Mouse (Mus musculus): ENCODE measurements around the gene Saal1. TPM values are rescaled to one million over a fixed set of nuclear protein-coding genes. Genes with fewer than 3 reads are reported as not detected.
"Not testable (repeated sequence)": the region's sequence is repeated elsewhere in the genome, so short reads cannot be mapped to it uniquely, and the experiment has no call there.

Gene Saal1
- polyA plus RNA-seq, 1 experiment from 2014 or later: 32.9 TPM

DNA sequence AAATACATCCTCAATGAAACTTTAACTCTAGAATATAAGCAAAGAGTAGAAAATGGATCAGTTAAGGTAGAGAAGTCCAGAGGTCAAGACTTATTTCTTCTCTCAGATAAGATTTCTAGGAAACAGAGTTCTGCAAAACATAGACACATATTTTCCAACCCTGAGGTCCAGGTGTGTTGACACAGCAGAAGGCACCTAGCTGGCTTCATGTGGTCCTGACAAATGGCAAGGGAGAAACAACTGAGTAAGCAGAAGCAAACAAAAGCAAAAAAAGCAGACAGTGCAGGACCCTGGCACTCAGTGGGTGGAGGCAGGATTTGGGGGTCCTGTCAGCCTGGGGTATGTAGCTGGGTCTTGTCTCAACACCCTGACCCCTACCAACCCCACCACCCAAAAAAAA is 29.7 kb downstream of the Saal1 start:
- Histone ChIP-seq H3K9ac (no peak overlapping the region), H3K27me3 (no peaks in the 10 kb centered on the region), H3K4me2 (no peak overlapping the region), H3K27ac (no peak overlapping the region), H3K4me1 (no peaks in the 10 kb centered on the region), H3K4me3 (no peak overlapping the region), H3K36me3 (no peaks in the 10 kb centered on the region), H3K9me3 (no peaks in the 10 kb centered on the region)
- no peak for ATAC-seq (ENCODE audit: borderline replicate concordance, extremely low read depth, low FRiP score, low TSS enrichment)

DNA sequence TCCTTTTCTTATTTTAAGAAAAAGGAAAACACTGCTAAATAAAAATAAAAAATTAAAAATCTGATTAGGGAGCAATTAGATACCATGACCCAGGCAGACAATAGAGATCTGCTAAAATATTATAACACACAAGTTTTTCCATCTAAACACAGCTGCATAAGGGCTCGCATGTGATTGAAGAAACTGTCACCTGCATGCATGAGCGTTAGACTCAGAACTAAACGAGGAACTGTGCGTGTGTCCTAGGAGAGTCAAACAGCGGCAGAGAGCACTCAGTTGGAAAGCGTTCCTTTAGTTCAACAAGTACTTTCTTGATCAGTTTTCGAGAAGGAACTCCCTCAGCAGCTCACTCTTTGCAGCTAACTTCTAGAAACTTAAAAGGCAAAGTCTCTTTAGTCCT is 31.4 kb downstream of the Saal1 start:
- WGBS: 67% methylated on average over 7 of the region's 7 CpGs
- not testable (repeated sequence) for H3K9ac ChIP-seq; H3K4me2 ChIP-seq; ATAC-seq (ENCODE audit: borderline replicate concordance, extremely low read depth, low FRiP score, low TSS enrichment); H3K27me3 ChIP-seq; H3K36me3 ChIP-seq; H3K4me3 ChIP-seq; H3K9me3 ChIP-seq; H3K4me1 ChIP-seq; H3K27ac ChIP-seq

DNA sequence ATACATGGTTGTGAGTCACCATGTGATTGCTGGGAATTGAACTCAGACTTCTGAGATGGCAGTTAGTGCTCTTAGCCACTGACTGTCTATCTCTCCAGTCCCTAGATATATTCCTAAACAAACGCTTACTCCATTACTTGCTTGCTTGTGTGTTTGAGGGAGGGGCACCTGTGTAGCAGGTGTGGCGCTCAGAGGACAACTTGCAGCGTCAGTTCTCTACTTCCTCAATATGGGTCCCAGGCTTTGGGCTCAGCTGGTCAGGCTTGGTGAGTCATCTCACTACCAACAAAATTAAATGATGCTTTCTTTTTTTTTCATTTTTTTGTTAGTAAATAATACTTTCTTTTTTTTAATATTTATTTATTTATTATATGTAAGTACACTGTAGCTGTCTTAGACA is 32.1 kb downstream of the Saal1 start:
- no peak for ATAC-seq (ENCODE audit: borderline replicate concordance, extremely low read depth, low FRiP score, low TSS enrichment)
- Histone ChIP-seq H3K9me3 (no peaks in the 10 kb centered on the region), H3K9ac (no peak overlapping the region), H3K4me1 (no peaks in the 10 kb centered on the region), H3K4me2 (no peak overlapping the region), H3K27me3 (no peaks in the 10 kb centered on the region), H3K27ac (no peak overlapping the region), H3K4me3 (no peak overlapping the region), H3K36me3 (no peaks in the 10 kb centered on the region)
- WGBS: 86% methylated on average over 3 of the region's 3 CpGs

DNA sequence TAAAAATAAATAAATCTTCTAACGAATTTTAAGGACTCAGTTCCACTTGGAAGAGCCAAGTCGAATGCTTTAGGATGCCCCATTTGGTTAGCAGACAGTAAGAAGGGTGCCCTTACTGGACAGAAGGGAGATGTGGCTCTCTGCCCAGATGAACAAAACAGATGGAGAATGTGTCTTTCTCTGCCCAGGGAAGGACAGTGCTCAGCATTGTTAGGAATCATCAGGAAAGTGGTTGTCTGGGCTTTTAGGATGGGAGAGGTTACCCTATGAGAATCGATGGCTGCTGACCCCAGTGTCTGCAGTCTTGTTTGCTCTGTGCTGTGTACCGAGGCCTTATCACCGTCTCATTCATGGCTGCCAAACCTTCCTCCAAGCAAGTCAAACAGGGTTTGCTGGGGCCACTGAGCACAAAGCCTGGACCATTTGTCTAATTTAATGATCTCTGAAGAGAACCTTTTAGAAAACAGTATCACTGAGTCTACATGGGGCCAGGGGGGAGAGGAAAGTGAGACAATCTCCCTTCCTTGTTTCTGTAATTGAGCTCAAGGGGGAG is 33.6 kb downstream of the Saal1 start:
- WGBS: 37% methylated on average over 5 of the region's 5 CpGs
- no peaks in the 10 kb centered on the region for H3K9me3 ChIP-seq
- ATAC-seq (ENCODE audit: borderline replicate concordance, extremely low read depth, low FRiP score, low TSS enrichment): no peak
- H3K4me1 ChIP-seq: no peaks in the 10 kb centered on the region; the same call in 1 of the 2 replicates
- no peak overlapping the region for H3K27ac ChIP-seq
- H3K4me3 ChIP-seq: no peak overlapping the region
- no peak overlapping the region for H3K9ac ChIP-seq
- no peaks in the 10 kb centered on the region for H3K27me3 ChIP-seq
- no peak overlapping the region for H3K4me2 ChIP-seq
- H3K36me3 ChIP-seq: no peaks in the 10 kb centered on the region

DNA sequence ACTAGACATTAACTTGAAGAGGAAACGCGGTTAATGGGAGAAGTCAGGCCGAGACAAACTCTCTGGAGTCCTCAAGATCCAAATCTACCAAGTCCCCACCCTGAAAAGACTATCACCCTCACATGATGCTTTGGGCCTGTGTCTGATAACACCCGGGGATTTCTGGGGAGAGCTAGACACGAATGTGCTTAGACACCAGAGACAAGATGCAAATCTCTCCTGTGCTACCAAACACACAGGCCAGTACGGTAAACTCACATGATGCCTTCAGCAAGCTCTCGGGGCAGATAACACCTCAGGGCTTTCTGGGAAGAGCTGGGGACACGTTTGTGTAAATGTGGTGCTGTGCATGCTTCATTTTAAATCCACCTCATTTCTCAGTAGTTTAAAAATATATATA is 34.6 kb downstream of the Saal1 start:
- 74% methylated on average over 8 of the region's 8 CpGs for WGBS
- no peaks in the 10 kb centered on the region for H3K36me3 ChIP-seq
- H3K9me3 ChIP-seq: no peaks in the 10 kb centered on the region
- H3K4me2 ChIP-seq: no peak overlapping the region
- H3K4me1 ChIP-seq: no peaks in the 10 kb centered on the region; the same call in 1 of the 2 replicates
- H3K9ac ChIP-seq: no peak overlapping the region
- no peaks in the 10 kb centered on the region for H3K27me3 ChIP-seq
- no peak for ATAC-seq (ENCODE audit: borderline replicate concordance, extremely low read depth, low FRiP score, low TSS enrichment)
- no peak overlapping the region for H3K27ac ChIP-seq
- H3K4me3 ChIP-seq: no peak overlapping the region

DNA sequence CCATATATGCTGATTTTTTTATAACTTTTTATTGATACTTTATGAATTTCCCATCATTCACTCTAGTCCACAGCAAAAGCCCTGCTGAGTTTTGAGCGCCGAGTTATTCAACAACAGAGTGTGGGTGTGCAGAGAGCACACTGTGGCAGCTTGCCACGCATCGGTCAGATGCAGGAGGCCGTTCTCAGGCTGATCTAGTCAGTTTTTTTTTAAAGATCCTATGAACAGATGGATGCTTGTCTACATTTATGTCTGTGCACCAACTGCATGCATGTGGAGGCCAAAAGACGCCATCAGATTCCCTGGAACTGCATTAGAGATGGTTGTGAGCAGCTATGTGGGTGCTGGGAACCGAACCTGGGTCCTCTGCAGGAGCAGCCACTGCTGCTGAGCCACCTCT is 35.4 kb downstream of the Saal1 start:
- Histone ChIP-seq H3K9me3 (no peaks in the 10 kb centered on the region), H3K4me2 (no peak overlapping the region), H3K27ac (no peak overlapping the region), H3K4me3 (no peak overlapping the region), H3K27me3 (no peaks in the 10 kb centered on the region), H3K4me1 (no peaks in the 10 kb centered on the region; the same call in 1 of the 2 replicates), H3K9ac (no peak overlapping the region), H3K36me3 (no peaks in the 10 kb centered on the region)
- no peak for ATAC-seq (ENCODE audit: borderline replicate concordance, extremely low read depth, low FRiP score, low TSS enrichment)
- WGBS: 90% methylated on average over 7 of the region's 7 CpGs

DNA sequence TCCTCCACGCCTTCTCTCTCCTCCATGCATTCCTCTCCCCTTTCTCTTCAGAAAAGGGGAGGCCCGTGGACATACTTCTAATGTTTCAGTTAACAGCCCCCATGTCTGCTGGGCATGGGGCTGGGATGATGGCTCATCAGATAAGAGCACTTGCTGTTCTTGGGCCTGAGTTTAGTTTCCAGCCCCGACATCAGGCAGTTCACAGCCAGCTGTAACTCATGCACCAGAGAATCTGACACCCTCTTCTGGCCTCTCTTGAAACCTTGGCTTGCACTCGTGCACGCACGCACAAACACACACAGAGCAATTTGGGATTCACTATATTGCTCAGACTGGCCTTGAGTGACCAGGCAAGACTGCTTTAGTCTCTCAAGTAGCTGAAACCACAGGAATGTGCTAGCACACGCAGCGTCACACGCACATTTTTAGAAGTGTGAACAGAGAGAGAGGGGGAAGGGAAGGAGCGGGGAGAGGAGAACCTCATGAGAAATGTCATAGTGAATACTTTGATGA is 38.3 kb downstream of the Saal1 start, which contains the start of gene Tph1:
TSS of gene Tph1 (minus strand) at position 378 of the 513 bp plus-strand sequence.
- Histone ChIP-seq H3K4me2 (no peak within 1 kb of the TSS), H3K9ac (no peak within 1 kb of the TSS), H3K9me3 (no peaks in the 10 kb centered on the region), H3K4me1 (peaks cover 4% of the 10 kb centered on the region; the same call in 1 of the 2 replicates), H3K4me3 (no peak within 1 kb of the TSS), H3K36me3 (no peaks in the 10 kb centered on the region), H3K27ac (no peak within 1 kb of the TSS), H3K27me3 (peaks cover 19% of the 10 kb centered on the region)
- no peak for ATAC-seq (ENCODE audit: borderline replicate concordance, extremely low read depth, low FRiP score, low TSS enrichment)
- 13% methylated on average over 9 of the region's 10 CpGs for WGBS

DNA sequence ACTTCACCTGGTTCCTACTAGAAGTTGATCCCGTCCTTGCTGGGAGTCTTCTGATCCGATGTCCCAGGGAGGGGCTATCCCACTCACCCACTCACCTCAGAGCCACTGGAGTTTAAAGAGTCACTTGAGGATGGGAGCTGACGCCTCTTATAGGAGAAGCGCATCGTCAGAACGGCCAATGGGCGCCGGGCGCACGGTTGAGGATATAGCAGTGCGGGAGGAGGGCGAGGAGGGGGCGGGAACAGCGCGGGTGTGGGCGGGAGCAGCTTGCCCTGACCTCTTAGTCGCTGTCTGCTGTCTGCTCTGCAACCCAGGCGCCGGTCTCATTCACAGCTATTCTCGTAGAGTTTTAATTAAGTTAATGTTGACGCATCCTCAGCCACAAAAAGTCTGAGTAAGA is 43.2 kb downstream of the Saal1 start:
- Histone ChIP-seq H3K36me3 (no peaks in the 10 kb centered on the region), H3K4me2 (peak overlapping the region; percentile 25; the same call in 1 of the 2 replicates), H3K9me3 (no peaks in the 10 kb centered on the region), H3K4me1 (peaks cover 7% of the 10 kb centered on the region; the same call in 1 of the 2 replicates), H3K27me3 (peaks cover 27% of the 10 kb centered on the region), H3K4me3 (no peak overlapping the region), H3K27ac (no peak overlapping the region), H3K9ac (no peak overlapping the region)
- no peak; the same call in 1 of the 2 replicates for ATAC-seq (ENCODE audit: borderline replicate concordance, extremely low read depth, low FRiP score, low TSS enrichment)
- 2% methylated on average over 21 of the region's 21 CpGs for WGBS

DNA sequence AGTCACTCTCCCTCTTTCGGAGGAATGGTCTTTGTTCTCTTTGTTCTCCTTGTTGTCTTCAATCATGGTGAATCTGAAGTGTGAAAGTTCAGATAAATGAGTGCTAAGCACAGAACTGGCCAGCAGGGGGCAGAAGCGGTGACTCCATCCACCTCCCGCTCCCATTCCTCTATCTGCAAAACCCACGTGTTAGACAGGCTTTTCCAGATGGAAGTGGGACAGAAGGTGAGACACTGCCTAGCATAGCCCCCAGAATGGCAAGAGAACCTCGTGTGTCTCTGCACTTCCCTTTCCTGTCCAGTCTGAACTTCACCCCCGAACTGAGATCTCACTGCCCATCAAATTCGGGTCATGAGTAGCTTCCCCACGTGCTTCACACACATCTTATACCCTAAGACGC is 45.2 kb downstream of the Saal1 start:
- Histone ChIP-seq H3K4me3 (no peak overlapping the region), H3K4me1 (peaks cover 7% of the 10 kb centered on the region; the same call in 1 of the 2 replicates), H3K27ac (no peak overlapping the region), H3K9ac (no peak overlapping the region), H3K4me2 (no peak overlapping the region), H3K9me3 (no peaks in the 10 kb centered on the region), H3K27me3 (peaks cover 34% of the 10 kb centered on the region), H3K36me3 (no peaks in the 10 kb centered on the region)
- ATAC-seq (ENCODE audit: borderline replicate concordance, extremely low read depth, low FRiP score, low TSS enrichment): no peak
- WGBS: 34% methylated on average over 9 of the region's 9 CpGs

DNA sequence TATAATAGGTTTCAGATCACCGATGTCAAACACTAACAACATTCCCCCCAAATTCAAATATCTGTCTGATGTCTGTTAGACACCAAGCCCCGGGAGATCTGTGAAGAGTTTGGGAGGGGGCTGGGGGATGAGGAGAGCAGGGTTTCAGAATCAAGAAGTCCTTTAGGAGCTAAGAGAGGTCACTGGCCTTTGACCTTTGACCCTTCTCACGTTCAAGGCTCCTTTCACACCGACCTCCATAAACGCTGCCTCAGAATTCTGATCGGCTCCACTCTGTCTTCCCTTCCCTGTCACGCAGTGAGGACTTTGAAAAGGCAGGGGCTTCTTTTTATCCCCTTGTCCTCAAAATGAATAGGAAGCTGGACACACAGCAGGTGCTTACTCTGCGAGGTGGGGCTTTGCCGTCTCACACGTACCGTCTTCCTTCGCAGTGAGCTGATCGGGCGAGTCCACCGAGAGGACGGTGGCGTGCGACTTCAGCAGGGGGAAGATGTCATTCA is 48.8 kb downstream of the Saal1 start:
- ATAC-seq (ENCODE audit: borderline replicate concordance, extremely low read depth, low FRiP score, low TSS enrichment): no peak
- H3K27me3 ChIP-seq: peaks cover 10% of the 10 kb centered on the region; the same call in 1 of the 2 replicates
- H3K27ac ChIP-seq: no peak overlapping the region
- H3K9me3 ChIP-seq: no peaks in the 10 kb centered on the region
- no peaks in the 10 kb centered on the region for H3K4me1 ChIP-seq
- H3K4me3 ChIP-seq: no peak overlapping the region
- no peaks in the 10 kb centered on the region for H3K36me3 ChIP-seq
- no peak overlapping the region for H3K4me2 ChIP-seq
- H3K9ac ChIP-seq: no peak overlapping the region
- 50% methylated on average over 18 of the region's 18 CpGs for WGBS

DNA sequence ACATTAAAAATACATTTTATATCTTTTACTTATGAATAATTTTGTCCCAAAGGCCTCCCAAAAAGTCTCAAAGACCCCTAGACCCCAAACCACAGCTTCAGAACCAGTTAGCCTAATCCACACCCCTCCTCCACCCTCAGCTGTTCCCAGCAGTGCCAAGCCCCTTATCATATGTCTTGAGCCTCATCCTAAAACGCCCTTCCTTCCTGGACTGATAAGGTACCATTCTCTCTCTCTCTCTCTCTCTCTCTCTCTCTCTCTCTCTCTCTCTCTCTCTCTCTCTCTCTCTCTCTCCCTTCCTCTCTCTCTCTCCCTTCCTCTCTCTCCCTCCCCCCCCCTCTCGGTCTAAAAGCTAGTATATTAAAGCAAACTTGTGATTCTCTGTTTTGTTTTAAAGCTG is 58.2 kb downstream of the Saal1 start:
- no peak overlapping the region for H3K4me3 ChIP-seq
- H3K27me3 ChIP-seq: no peaks in the 10 kb centered on the region
- WGBS: 54% methylated on average over 2 of the region's 2 CpGs
- no peak overlapping the region for H3K9ac ChIP-seq
- H3K9me3 ChIP-seq: no peaks in the 10 kb centered on the region
- H3K4me2 ChIP-seq: no peak overlapping the region
- no peak for ATAC-seq (ENCODE audit: borderline replicate concordance, extremely low read depth, low FRiP score, low TSS enrichment)
- no peaks in the 10 kb centered on the region for H3K4me1 ChIP-seq
- no peaks in the 10 kb centered on the region for H3K36me3 ChIP-seq
- H3K27ac ChIP-seq: no peak overlapping the region

DNA sequence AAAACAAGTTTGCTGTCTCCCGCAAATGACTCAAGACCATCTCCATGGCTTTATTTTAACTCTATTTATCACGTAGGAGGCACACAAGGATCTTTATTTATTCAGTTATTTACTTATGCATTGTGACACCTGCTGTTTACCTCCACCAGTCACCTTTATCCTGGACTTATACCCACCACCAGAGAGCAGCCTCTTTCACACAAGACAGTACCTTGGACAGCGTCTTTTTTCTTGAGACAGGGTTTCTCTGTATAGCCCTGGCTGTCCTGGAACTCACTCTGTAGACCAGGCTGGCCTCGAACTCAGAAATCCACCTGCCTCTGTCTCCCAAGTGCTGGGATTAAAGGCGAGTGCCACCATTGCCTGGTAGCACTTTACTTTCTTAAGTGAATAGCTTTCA is 60.2 kb downstream of the Saal1 start:
- not testable (repeated sequence) for H3K36me3 ChIP-seq; ATAC-seq (ENCODE audit: borderline replicate concordance, extremely low read depth, low FRiP score, low TSS enrichment); H3K4me2 ChIP-seq; H3K4me1 ChIP-seq; H3K9me3 ChIP-seq; H3K27me3 ChIP-seq; H3K4me3 ChIP-seq; H3K9ac ChIP-seq; H3K27ac ChIP-seq
- 34% methylated on average over 5 of the region's 5 CpGs for WGBS
